Mouse (Mus musculus): ENCODE data around the gene Ppfia2.

Gene Ppfia2

DNA sequence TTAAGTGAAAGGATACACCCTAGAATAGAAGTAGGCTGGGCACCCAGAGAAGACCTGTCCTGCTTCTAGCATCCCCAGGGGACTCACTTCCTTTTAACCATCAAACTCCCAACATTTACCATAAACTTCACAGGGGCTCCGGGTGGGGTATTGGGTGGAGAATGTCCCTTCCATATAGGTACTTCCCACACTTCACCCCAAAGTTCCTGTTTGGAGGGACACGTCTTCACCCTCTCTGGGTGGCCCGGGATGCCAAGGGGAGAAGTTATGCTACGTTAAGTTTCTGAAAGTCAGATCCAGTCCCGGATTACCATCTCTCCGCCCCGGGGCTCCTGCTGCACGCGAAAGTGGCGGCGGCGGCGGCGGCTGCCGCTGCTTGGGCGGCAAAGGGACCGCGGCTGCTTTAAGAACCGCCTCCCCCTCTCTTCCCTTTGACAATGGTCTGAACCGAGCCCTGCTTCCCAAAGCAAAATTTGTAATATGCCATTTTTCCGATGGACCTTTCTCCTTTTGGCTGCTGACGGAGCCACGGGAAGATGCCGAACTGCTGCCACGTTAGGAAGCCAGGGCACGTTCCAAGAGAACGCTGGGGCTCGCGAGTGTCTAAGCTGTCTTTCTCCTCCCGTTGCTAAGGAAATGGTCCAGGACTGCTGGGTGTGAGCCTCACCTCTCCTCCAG lies at the start of gene Ppfia2:
Ppfia2 (plus strand) TSS at position 485 of the 678 bp plus-strand sequence.
- peak; percentile 17 for DNase-seq

DNA sequence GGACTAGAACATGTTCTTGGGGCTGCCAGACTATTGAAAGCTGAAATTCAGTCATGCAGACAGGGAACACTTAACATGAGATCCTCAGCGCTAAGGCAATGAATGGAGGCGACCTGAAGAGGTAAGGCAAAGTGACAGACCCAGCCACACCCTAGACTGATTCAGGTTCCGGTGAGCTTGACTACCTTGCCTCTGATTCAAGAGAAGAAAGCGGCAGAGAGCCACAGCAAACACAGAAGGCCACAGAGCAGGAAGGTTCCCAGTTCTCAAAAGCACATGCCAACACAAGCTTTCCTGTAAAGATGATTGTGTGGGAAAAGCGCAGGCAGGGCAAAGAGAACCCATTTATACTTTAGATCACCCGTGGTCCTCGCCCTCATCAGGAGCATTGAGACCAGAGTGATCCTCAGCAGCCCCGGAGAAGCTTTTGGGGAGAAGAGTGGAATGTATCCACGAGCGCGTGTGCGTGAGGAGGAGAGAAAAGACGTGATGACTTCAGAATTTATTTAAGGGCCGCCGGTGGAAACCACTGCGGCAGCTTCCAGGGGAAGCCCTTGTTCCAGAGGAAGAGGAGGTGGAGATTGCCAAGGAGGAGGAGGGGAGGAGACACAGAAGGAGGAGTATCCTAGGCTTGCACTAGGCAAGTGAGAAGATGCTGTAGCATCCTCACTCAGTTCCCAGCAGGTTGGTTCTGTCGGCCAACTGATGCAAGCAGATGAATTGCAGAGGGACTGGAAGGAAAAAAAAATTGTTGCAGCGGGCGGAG lies 1.0 kb upstream of the Ppfia2 start:
- DNase-seq = peak; percentile 10

DNA sequence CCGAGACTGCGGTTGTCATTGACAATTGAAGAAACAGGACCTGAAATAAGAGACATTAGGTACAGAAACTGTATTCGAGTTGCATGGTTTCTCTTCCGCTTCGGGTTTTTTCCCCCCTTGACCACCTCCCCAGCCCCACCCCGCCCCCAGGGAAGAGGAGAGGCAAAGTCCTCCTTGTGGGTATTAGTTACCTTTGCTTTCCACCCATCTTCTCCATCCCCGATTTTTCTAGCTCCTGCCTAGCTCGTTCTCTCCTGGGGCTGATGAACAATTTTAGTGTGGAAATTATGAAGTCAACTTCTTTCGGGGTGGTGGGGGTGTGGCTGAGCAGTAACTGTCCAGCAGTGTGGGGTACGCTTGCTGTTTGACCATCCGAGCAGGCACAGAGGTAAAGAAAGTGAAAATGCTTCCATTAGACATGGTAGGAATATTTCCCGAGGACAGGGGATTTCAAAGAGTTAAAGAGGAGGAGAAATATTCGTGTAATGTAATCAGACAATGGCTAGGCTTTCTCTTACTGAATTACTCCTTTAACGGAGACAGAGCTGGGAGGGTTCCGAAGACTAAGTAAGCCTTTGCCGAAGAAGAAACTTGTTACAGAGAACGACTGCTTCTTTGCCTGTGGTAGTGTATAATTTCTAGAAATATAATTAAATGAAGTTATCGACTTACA lies 530 bp downstream of the Ppfia2 start:
- no peak for DNase-seq

DNA sequence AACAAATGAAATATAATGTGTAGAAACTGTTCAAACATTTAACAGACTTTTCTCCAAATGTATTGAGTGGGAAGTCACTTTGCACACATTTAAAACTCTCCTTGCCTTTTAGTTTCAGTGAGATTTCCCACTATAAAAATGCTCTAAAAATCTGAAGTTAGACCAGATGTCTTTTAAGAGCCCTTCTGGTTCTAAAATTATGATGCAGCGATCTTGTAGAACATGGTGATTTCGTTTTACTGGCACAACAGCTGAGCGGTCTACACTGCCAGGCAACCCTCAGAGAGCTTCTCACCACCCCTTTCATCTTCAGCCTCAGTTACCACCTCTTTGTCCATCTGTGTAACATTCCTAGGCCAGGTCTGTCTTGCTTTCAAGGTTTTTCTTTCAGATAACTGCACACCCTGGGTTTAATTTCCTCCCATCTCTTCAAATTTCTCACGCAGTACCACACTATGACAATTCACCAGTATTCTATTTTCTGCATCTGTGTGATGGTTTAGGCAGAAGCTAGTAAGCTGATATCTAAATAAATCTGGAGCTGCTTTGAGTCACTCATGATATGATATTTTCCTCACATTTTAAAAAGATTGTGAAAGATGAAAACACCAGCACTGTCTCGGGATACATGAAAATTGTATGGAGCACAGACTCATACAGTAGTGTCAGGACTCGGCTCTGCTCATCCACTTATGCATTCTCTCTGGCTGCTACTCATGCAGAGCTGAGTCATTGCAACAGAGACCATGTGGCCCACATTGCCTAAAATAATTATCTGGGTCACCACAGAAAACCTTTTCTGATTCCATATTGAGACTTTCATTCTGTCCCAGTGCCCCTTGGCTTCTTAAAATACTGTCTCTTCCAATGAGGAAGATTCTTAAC lies 39.4 kb downstream of the Ppfia2 start:
- no peak for DNase-seq

DNA sequence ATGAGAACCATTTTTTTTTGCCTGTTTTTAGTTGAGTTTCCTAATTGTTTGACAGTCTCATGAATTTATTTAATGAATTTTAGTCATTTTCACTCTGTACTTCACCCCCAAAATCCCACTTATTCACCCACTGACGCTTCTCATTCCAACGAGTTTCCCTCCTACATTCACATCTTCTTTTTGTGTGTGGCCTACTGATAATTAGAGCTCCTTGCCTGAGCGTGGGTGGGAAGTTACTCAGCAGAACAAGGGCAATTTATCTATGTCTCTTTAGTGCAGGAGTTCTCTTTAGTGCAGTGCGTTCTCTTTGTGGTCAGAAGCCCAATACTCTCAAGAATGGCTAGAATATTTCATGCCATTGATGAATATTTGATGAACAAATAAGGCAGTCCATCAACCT lies 95.9 kb downstream of the Ppfia2 start:
- DNase-seq = no peak

DNA sequence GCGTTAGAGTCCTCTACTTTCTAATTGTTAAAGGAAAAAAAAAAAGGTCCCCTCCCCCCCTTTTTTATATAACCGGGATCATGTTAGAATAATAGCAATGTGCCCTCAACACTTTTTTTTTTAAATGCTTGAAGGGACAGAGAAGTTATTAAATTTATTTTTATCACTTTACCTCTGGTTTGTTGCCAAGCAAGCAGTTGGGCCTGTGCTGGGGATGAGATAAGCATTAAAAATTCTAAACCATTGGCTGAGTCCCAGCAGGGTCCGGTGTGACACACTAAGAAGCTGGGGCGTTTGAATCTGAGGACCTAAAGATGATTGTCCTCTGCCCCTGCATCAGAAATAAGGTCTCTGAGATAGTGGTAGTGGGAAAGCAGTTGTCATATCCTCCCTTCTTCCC lies 114.9 kb downstream of the Ppfia2 start:
- no peak for DNase-seq

DNA sequence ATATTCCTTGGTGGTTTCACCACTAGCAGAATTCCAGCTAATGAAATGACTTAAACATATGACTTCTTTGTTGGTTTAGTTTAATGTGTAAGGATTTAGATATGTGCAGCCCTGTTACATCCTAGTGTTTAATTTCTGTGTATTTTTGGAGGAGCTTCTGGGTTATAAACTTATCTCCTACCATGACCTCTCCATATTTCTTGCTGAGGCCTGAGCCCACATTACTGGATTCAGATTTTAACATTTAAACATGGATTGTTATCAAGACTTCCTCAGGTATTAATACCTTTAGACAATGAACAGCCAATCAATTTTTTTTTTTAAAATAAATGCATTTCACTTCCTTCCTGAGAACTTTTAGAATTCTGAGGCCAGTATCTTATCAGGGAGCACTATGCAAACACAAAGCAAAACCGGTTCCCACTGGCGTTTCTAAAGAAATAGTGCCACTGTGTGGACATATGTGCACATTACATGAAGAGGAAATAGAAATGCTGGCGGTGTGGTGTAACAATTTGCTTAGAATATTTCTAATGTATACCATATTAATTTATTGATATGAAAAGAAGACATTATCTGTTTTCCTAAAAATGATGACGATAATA lies 115.4 kb downstream of the Ppfia2 start:
- peak; percentile 33 for DNase-seq

DNA sequence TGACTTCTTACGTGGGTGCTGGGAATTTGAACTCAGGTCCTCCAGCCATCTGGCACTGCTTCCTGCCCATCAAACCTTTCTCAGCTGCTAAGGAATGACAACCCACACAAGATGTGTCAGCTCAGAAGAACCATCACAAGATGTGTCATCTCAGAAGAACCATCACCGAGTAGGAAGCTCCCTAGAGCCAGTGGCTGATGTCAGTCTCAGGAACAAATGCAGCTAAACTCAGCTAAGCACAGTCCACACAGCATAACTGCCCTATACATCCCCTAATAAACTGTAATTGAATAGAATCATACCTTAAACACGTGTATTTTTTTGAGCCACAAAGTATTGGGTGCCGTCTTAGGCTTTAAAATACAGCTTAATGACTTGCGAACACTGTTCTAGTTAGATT lies 117.7 kb downstream of the Ppfia2 start:
- no peak for DNase-seq

DNA sequence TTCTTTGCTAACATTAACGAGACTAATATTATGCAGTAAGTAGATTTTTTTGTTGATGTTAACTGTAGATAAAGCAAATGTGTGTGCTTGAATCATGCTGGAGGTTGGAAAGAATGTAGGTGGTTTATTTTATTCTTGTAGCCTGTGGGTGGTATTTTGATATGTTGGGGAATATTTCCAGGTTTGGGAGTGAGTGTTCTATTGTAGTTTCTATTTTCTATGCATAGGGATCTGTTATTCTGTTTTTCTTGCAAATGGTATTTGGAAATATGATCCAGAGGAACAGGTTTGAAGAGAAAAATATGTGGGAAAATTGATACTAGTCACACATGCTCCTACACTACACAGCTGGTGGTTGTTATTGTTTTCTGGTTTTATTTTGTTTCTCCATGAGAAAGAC lies 120.8 kb downstream of the Ppfia2 start:
- DNase-seq = no peak

DNA sequence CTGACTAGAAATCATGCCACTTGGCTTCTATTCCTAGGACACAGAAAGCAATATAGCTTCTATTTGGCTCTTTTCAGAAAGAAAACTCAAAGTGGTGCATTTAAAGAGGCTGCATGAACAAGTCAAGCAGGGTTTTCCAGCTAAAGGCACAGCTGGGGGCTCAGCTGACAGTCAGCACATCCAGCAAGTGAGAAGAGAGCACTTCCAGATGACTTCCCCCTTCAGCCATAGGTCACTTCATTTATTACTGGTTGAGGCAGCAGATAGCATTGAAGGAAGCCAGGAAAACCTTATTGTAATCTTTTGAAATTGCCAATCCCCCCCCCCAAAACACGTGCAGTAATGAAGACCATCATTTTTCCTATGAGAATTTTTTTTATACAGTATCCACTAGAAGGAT lies 126.8 kb downstream of the Ppfia2 start:
- no peak for DNase-seq

DNA sequence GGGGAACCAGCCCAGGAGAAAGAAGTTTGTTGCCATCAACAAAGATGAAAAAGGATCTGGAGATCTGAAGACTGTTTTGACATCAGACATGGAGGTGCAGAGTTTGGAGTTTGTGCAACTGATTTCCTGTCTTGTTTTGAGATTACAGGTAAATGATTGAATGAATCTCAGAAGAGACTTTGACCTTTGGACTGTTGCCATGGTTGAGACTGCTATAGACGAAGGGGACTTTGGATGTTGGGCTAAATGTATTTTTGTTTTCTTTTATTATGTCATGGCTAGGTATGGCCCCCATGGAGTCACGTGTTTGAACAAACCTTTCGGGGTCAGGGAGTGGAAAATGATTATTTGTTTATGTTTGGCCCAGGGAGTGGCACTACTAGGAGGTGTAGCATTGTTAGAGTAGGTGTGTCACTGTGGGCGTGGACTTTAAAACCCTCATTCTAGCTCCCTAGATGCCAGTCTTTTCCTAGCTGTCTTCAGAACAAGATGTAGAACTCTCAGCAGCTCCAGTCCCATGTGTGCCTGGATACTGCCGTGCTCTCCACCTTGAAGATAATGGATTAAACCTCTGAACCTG lies 133.3 kb downstream of the Ppfia2 start:
- no peak for DNase-seq

DNA sequence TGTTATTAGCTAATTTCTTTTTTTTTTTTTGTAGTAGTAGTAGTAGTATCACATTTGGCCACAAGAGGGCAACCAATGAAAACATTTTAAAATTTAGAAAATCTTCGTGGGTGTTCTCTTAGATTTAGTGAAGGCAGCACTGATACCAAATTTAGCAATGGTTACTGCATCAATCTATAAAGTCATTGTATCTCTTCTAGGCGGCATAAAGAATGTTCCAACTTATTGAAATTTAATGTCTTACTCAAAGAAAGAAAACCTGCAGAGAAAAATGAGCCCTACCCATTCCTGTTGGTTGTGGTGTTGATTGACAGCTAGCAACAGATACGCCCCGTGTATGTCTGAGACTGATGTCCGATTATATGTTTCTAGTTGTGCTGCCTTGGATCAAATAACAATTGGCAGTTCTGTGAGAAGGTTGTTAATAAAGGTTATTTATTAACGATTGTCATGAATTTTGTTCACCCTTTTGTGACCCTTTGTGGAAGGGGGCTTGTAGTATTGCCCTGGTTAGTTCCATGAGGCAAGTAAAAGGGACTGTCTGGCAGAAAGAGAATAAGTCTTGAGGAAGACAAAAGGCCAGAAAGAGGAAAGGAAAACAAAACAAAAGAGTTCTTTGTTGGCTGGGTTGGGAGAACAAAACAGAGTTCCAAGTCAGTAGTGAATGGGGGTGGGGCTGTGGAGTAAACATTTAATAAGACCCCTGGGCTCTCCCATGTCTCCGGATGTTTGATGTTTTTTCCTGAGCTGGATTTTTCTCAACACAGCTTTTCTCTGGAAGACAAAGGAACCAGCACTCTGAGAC lies 139.2 kb downstream of the Ppfia2 start:
- DNase-seq = no peak

DNA sequence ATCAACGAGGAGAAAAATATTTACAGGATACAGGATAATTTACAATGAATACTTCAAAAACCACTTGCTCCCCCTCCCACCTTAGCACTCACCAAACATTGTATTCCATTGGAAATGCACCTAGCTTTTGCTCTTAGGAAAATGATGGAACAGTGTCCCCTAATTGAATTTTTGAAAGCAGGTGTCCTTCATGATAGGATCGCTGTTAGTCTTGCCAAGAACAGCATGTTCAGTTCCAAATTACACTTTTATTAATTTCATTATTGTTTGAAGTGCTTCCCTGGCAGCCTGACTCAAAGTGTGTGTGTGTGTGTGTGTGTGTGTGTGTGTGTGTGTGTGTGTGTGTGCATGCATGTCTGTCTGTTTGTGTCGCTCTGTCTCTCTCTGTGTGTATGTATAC lies 140.1 kb downstream of the Ppfia2 start:
- no peak for DNase-seq

DNA sequence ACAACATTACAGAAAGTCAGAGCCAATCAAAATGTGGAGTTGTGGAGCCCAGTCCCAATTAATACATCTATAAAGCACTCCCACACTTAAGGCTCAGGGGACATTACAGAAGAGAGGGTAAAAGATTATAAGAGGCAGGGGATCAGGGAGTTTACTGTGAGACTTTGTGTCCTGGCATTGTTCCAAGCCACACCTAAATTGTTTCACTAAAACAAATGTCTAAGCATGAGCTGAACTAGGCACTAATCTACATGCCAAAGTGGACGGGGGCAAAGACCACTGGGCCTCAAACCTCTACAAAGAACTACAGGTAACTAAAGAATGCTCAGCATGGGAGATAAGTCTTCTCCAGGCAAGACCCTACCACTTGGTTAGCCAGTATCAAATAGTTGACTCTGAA lies 148.1 kb downstream of the Ppfia2 start:
- peak; percentile 24 for DNase-seq

DNA sequence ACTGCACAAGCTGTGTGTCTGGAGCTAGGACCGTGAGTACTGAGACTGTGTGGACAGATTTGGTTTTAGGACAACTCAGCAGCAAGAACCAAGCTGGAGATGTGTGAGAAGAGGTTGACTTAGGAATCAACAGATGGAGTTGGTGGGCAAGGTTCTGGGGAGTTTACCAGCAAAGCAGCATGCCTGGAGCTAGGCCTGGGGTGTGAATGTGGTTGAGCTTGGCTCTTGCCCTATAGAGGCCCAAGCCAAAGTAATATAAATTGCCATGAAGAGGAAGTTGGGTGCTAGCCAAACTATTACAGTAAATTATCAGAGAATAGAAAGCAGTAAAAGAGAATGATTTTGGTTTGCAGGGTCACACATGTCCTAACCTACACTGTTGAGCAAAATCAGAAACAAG lies 150.8 kb downstream of the Ppfia2 start:
- DNase-seq = no peak

DNA sequence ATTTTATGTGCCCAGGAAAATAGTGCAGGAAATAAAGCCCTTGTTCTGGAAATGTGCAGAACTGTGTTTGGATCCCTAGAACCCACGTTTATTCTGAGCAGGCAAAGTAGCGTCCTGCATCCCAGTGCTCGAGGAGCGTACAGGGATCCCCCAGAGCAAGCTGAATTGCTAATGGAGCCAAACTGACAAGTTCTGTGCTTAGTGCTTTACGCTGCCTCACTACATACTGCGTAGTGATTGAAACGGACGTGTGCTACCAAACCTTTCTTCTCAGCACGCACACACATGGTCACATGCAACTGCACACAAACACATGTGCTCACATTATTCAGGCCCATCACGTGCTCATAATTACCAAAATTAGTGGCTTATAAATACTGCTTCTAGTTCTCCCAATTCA lies 153.2 kb downstream of the Ppfia2 start:
- DNase-seq = no peak

DNA sequence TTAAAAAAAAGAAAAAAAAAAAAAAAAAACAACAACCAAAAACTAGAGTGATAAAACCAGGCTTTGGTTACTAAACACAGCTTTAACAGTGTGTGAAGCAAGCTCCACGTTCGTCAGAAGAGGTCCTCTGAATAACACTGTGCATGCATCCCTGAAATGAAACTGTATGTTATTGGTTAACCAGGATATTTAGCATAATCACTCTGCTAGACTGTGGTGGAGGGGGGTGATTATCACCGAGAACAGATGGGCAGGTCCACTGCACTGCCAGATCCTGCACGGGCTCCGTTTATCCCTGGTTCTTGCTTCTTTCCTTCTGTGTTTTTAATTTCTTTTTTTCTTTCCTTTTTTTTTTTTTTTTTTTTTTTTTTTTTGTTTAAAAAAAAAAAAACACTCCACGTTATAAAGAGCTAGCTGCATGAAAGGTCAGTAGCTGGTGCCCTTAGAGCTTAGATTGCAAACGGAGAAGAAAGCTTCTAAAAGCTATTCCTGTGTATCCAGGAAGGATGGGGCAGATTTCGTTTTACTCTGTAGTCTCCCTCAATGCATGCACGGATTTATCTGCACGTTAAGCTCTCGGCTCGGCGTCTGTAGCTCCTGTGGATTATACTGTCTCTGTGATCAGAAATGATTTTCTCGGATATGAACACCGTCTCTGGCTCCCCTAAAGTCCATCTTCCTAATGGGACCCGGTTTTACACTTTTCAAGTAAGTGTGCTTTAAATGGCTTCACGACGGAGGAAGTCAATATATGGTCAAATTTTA lies 162.2 kb downstream of the Ppfia2 start:
- peak; percentile 30 for DNase-seq

DNA sequence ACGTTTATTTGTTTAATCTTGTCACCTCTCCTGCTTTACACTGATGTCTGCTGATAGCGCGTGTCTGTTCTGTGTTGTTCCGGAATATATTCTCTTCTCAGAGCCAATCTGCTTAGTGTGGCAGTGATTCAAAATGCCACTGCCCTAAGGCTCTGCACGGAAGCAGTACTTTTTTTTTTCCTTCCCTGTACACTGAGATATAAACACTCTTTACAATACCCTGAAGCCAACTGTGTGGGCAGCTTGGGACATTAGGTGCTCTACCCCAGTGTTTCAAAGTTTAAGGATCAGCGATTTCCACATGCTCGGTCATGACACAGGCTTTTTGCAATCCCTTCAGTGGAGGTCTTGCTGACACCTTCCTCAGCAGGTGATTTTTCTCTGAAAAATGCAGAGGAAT lies 163.8 kb downstream of the Ppfia2 start:
- no peak for DNase-seq

DNA sequence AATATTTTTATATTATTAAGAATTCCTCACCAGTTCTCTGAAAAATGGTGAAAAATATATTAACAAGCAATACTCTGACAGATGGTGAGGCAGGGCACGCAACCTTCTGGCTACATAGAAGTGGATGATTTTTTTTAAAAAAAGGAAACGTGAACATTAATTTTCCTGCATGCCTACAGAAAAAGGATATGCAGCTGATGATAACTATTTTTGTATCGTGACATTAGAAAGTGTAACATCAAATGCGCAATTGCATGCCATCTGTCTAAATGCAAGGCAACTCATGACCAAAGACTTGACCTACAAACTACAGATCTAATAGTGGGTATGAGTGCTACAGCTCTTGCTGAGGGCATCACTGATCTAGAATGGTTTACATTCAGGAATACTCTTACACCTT lies 182.1 kb downstream of the Ppfia2 start:
- DNase-seq = no peak

DNA sequence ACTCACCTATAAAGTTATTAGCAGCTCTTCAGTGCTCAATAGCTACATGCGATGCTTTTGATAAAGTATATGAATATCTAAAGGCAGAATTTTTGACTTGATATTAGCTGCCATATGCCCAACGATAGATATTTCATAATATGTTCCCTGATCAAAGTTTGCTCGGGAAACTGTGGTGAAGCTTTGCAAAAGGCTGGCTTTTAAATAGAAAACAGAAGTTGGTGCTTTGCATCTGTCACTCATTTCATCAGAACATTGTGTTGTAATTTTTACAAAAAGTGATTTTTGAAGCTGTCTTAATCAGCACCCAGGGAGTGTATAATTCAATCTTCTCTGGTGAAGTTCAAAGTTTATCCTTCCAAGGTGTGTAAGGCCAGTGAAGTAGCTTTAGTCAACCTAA lies 195.1 kb downstream of the Ppfia2 start:
- DNase-seq = no peak

DNA sequence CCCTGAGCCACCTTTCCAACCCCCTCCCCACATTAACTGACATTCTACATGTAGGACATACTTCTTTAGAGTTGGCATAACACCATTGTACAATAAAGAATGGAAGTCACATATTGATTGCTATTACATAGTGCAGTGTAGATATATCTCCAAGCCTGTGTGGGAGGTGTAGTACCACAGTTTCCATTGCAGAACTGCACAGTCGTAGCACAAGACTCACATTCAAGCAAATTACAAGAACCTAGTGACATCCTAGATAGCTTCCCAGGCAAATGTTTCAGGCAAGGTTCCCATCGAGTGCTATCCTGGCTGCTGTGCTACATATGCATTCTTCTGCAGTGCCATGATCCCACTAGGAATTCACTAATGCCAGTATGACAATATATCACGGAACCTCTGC lies 200.0 kb downstream of the Ppfia2 start:
- no peak for DNase-seq

Measured in kidney, postnatal 14 days (tissue).